Mouse (Mus musculus) bone marrow, adult 2 months (tissue): ENCODE results near the gene Elmo1.

ENCODE experiments used
- CTCF ChIP-seq: fragments of 200-500 bp; IDR thresholded peaks from 2 replicates; pipeline ENCODE4 v1.5.1; 2011; ENCODE audit warnings: low read length, control low read depth; ENCODE audit not compliant: control insufficient read depth, insufficient read depth
- POLR2A ChIP-seq: fragments of 200-500 bp; IDR thresholded peaks from 2 replicates; pipeline ENCODE4 v1.6.1; 2011; ENCODE audit warnings: low read depth, mild to moderate bottlenecking, control low read depth, low read length, borderline replicate concordance; ENCODE audit not compliant: control insufficient read depth

- TF ChIP-seq CTCF: no peak
- no peak for TF ChIP-seq POLR2A
Measured at GRCm38 (mm10) chr13:20349754-20350153, 259.4 kb downstream of the Elmo1 start.
